Mouse (Mus musculus): ENCODE results near the gene Trabd2b. TPM values are rescaled to one million over a fixed set of nuclear protein-coding genes. Genes with fewer than 3 reads are reported as not detected.

Trabd2b gene
- polyA plus RNA-seq, 1 experiment from 2014 or later, result 0.97 TPM

DNA sequence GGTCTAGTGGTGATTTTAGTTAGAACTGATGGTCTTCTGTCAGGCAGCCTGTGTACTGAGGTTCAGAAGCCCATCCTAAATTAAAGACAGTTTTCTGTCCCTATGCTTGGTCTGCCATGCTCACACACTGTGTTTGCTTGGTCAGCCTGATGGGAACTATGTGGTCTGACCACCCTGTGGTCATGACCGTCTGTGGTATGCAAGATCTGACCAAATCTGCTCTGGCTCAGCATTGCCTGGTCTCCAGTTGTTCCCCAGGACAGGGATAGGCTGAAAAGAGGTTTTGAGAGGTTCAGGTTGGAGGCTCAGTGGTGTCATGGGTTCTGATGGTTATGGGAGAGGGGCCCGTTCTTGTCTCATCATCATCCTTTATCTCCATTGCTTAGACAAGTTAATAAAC is 13.6 kb downstream of the Trabd2b start:
- H3K36me3 ChIP-seq (ENCODE audit: control insufficient read depth, insufficient read depth, low read length), result no peaks in the 10 kb centered on the region
- peaks cover 7% of the 10 kb centered on the region; the same call in 1 of the 2 replicates for H3K4me1 ChIP-seq (ENCODE audit: control insufficient read depth, insufficient read depth, low read length)
- H3K4me2 ChIP-seq (ENCODE audit: low read depth, low read length), result no peak overlapping the region
- no peaks in the 10 kb centered on the region for H3K9me3 ChIP-seq (replicated peaks; ENCODE audit: control insufficient read depth, low read length)
- no peak for ATAC-seq (ENCODE audit: insufficient read depth, low FRiP score)
- WGBS, result 68% methylated on average over 2 of the region's 2 CpGs
- H3K9ac ChIP-seq (ENCODE audit: low read length), result no peak overlapping the region
- no peak overlapping the region for H3K27ac ChIP-seq (ENCODE audit: low read length)
- no peak overlapping the region for H3K4me3 ChIP-seq (replicated peaks; ENCODE audit: low read length)
- no peaks in the 10 kb centered on the region for H3K27me3 ChIP-seq (ENCODE audit: control insufficient read depth, insufficient read depth, low read length)

DNA sequence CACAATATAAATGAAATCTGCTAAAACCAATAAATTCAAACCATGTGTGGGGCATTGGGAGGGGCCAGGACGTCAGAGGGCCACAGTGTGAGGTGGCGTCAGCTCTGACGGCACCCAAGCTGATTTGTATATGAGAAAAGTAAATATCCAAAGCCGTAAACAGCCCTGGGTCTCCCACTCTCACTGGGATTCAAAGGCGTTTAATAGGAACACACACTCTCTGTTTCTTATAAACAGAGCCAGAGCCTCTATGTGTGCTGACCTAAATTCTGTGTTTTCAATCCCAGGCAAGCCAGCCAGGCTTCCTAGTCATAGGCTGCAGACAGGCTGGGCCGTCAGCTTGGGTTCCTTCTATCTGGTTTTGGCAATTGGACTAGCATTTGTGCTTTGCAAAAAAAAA is 16.6 kb downstream of the Trabd2b start:
- Histone ChIP-seq H3K9ac (ENCODE audit: low read length) (no peak overlapping the region), H3K4me1 (ENCODE audit: control insufficient read depth, insufficient read depth, low read length) (peaks cover 4% of the 10 kb centered on the region; the same call in 1 of the 2 replicates), H3K4me2 (ENCODE audit: low read depth, low read length) (no peak overlapping the region), H3K9me3 (replicated peaks; ENCODE audit: control insufficient read depth, low read length) (no peaks in the 10 kb centered on the region), H3K36me3 (ENCODE audit: control insufficient read depth, insufficient read depth, low read length) (no peaks in the 10 kb centered on the region), H3K4me3 (replicated peaks; ENCODE audit: low read length) (no peak overlapping the region), H3K27ac (ENCODE audit: low read length) (no peak overlapping the region), H3K27me3 (ENCODE audit: control insufficient read depth, insufficient read depth, low read length) (no peaks in the 10 kb centered on the region)
- no peak for ATAC-seq (ENCODE audit: insufficient read depth, low FRiP score)
- 38% methylated on average over 6 of the region's 6 CpGs for WGBS

DNA sequence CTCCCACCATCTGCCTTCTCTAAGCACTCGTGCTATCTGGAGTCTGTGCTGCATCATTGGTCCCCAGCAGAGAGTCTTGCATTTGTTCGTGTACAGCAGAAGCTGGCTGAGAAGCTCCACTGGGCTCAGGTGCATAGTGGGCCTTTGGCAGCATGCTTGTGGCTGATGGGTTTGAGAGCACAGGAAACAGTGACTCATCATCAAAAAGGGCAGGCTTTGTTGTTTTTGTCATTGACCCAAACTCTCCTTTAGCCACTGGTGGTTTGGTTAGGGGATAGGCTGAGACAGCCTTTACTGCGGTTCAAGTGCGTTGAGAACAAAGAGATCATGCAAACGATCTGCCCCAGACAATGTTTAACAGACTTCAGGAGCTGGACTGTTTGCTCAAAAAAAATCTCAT is 19.3 kb downstream of the Trabd2b start:
- H3K27me3 ChIP-seq (ENCODE audit: control insufficient read depth, insufficient read depth, low read length), result no peaks in the 10 kb centered on the region
- H3K9ac ChIP-seq (ENCODE audit: low read length), result no peak overlapping the region
- no peak for ATAC-seq (ENCODE audit: insufficient read depth, low FRiP score)
- no peak overlapping the region for H3K4me3 ChIP-seq (replicated peaks; ENCODE audit: low read length)
- H3K27ac ChIP-seq (ENCODE audit: low read length), result no peak overlapping the region
- no peak overlapping the region for H3K4me2 ChIP-seq (ENCODE audit: low read depth, low read length)
- H3K9me3 ChIP-seq (replicated peaks; ENCODE audit: control insufficient read depth, low read length), result no peaks in the 10 kb centered on the region
- peaks cover 4% of the 10 kb centered on the region; the same call in 1 of the 2 replicates for H3K4me1 ChIP-seq (ENCODE audit: control insufficient read depth, insufficient read depth, low read length)
- no peaks in the 10 kb centered on the region for H3K36me3 ChIP-seq (ENCODE audit: control insufficient read depth, insufficient read depth, low read length)
- WGBS, result 39% methylated on average over 5 of the region's 5 CpGs

DNA sequence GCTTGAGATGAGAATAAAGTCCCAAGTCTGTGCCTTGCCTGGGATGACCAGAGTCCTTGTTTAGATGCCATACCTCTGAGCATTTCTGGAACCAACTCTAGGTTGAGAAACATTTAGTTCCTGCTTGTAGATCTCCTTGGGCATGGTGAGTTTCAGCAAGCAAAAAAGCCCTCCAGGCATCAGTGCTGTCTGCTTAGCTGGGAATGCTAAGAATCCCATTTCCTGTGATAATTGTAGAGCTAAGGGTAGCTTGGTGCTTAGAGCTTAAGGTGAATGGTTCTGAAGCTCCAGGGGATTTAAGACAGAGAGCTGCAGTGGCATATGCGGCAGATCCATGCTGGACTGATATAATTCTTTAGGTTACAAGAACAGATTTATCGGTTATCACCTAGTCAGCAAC is 26.2 kb downstream of the Trabd2b start:
- ATAC-seq (ENCODE audit: insufficient read depth, low FRiP score), result no peak
- Histone ChIP-seq H3K4me3 (replicated peaks; ENCODE audit: low read length) (no peak overlapping the region), H3K4me1 (ENCODE audit: control insufficient read depth, insufficient read depth, low read length) (no peaks in the 10 kb centered on the region), H3K9me3 (replicated peaks; ENCODE audit: control insufficient read depth, low read length) (no peaks in the 10 kb centered on the region), H3K27ac (ENCODE audit: low read length) (no peak overlapping the region), H3K27me3 (ENCODE audit: control insufficient read depth, insufficient read depth, low read length) (no peaks in the 10 kb centered on the region), H3K4me2 (ENCODE audit: low read depth, low read length) (no peak overlapping the region), H3K36me3 (ENCODE audit: control insufficient read depth, insufficient read depth, low read length) (no peaks in the 10 kb centered on the region), H3K9ac (ENCODE audit: low read length) (no peak overlapping the region)
- 95% methylated on average over 2 of the region's 2 CpGs for WGBS

DNA sequence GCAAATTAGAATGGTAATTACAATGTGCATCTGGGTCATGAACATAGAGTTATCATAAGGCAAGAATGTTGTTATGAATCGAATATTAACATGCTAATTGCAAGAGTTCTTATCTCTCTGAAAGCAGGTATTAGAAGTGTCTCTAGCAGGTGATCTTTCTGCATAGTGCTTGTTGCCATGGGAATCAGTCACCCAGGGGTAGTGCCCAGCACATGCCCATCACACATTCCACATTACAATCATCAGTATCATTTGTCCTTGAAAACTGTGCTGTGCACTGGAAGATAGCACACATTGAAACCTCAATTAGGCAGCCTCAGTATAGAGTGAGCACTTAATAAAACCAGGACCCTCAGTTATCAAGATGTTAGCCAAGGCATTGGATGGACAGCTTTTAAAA is 26.9 kb downstream of the Trabd2b start:
- Histone ChIP-seq H3K4me1 (ENCODE audit: control insufficient read depth, insufficient read depth, low read length) (no peaks in the 10 kb centered on the region), H3K27ac (ENCODE audit: low read length) (no peak overlapping the region), H3K9me3 (replicated peaks; ENCODE audit: control insufficient read depth, low read length) (no peaks in the 10 kb centered on the region), H3K4me2 (ENCODE audit: low read depth, low read length) (no peak overlapping the region), H3K4me3 (replicated peaks; ENCODE audit: low read length) (no peak overlapping the region), H3K27me3 (ENCODE audit: control insufficient read depth, insufficient read depth, low read length) (no peaks in the 10 kb centered on the region), H3K36me3 (ENCODE audit: control insufficient read depth, insufficient read depth, low read length) (no peaks in the 10 kb centered on the region), H3K9ac (ENCODE audit: low read length) (no peak overlapping the region)
- ATAC-seq (ENCODE audit: insufficient read depth, low FRiP score), result no peak
- WGBS, result 83% methylated on average over 1 of the region's 1 CpGs

DNA sequence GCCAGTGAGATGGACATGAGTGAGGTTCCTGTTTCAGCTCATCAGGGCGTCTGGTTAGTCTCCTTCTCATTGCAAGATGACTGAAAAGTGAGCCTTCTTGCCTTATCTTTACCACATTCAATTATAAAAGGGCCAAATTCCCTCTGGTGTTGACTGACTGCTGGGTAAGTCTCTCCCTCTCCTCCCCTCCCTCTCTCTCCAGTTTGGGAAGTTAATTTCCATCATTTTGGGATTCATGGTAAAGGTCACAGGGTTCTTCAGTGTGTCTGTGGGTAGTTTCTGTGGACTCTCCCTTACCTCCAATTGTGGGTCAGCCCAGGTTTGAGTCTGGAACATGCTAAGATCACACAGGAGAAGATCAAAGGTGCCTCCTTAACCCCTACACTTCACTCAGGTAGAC is 28.2 kb downstream of the Trabd2b start:
- H3K9ac ChIP-seq (ENCODE audit: low read length), result no peak overlapping the region
- H3K27ac ChIP-seq (ENCODE audit: low read length), result no peak overlapping the region
- H3K4me3 ChIP-seq (replicated peaks; ENCODE audit: low read length), result no peak overlapping the region
- H3K9me3 ChIP-seq (replicated peaks; ENCODE audit: control insufficient read depth, low read length), result no peaks in the 10 kb centered on the region
- H3K4me2 ChIP-seq (ENCODE audit: low read depth, low read length), result no peak overlapping the region
- no peaks in the 10 kb centered on the region for H3K27me3 ChIP-seq (ENCODE audit: control insufficient read depth, insufficient read depth, low read length)
- no peaks in the 10 kb centered on the region for H3K36me3 ChIP-seq (ENCODE audit: control insufficient read depth, insufficient read depth, low read length)
- WGBS, result 39% methylated on average over 1 of the region's 1 CpGs
- H3K4me1 ChIP-seq (ENCODE audit: control insufficient read depth, insufficient read depth, low read length), result no peaks in the 10 kb centered on the region
- no peak for ATAC-seq (ENCODE audit: insufficient read depth, low FRiP score)

DNA sequence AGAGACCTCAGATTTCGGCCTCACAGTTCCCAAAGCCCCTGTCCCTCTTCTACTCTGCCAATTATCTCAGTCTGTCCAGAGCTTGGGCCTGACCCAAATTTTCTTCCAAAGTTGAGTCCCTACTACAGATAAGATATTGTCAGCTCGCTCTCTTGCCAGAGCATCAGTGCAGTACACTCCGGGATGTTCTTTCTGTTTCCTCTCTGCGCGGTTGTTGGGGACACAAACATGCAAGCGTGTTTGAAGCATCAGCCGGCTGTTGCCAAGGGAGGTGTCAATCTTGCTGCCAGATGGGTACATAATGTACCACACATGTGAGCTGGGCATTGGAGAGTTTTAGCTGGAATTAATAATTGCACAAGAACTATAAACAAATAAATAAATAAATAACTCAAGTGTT is 28.9 kb downstream of the Trabd2b start:
- Histone ChIP-seq H3K4me1 (ENCODE audit: control insufficient read depth, insufficient read depth, low read length) (no peaks in the 10 kb centered on the region), H3K4me3 (replicated peaks; ENCODE audit: low read length) (no peak overlapping the region), H3K27me3 (ENCODE audit: control insufficient read depth, insufficient read depth, low read length) (no peaks in the 10 kb centered on the region), H3K9me3 (replicated peaks; ENCODE audit: control insufficient read depth, low read length) (no peaks in the 10 kb centered on the region), H3K27ac (ENCODE audit: low read length) (no peak overlapping the region), H3K4me2 (ENCODE audit: low read depth, low read length) (no peak overlapping the region), H3K36me3 (ENCODE audit: control insufficient read depth, insufficient read depth, low read length) (no peaks in the 10 kb centered on the region), H3K9ac (ENCODE audit: low read length) (no peak overlapping the region)
- 76% methylated on average over 7 of the region's 7 CpGs for WGBS
- ATAC-seq (ENCODE audit: insufficient read depth, low FRiP score), result no peak

DNA sequence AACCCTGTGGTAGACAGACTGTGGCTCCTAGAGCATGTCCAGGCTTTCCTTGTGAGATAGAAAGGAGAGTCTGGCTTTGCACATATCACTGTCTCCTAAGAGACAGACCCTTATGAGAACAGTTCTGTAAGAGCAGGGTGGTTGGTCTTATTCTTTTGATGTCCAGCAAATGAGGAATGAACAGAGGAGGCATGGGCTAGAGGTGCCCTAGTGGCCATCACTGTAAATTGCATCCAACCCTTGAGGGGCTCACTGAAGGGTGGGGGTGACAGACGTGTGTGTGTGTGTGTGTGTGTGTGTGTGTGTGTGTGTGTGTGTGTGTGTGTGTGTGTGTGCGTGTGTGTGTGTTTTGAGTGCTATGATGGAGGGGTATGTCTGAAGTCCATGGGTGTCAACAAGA is 32.2 kb downstream of the Trabd2b start:
- H3K9ac ChIP-seq (ENCODE audit: low read length), result no peak overlapping the region
- no peaks in the 10 kb centered on the region for H3K36me3 ChIP-seq (ENCODE audit: control insufficient read depth, insufficient read depth, low read length)
- 59% methylated on average over 2 of the region's 2 CpGs for WGBS
- no peaks in the 10 kb centered on the region for H3K9me3 ChIP-seq (replicated peaks; ENCODE audit: control insufficient read depth, low read length)
- H3K4me2 ChIP-seq (ENCODE audit: low read depth, low read length), result no peak overlapping the region
- no peak overlapping the region for H3K4me3 ChIP-seq (replicated peaks; ENCODE audit: low read length)
- no peaks in the 10 kb centered on the region for H3K4me1 ChIP-seq (ENCODE audit: control insufficient read depth, insufficient read depth, low read length)
- no peak overlapping the region for H3K27ac ChIP-seq (ENCODE audit: low read length)
- no peak; the same call in 1 of the 2 replicates for ATAC-seq (ENCODE audit: insufficient read depth, low FRiP score)
- no peaks in the 10 kb centered on the region for H3K27me3 ChIP-seq (ENCODE audit: control insufficient read depth, insufficient read depth, low read length)

DNA sequence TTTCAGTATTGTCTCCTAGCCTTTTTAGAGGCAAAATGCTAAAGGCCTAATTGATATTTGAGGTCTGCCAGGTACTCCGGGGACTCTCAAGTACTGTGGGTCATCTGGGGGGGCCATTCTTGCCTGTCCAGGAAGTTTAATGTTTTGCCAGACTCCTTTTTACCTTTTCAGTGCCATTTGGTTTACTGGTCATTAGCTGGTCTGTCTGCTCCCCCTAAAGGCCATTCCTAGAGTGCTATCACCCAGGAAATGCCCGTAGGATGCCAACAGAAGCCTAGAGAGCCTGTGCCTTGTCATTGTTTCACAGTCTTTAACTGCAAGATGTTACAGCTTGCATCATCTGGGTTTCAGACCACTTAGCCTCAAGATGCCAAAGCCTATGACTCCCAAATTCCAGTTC is 35.7 kb downstream of the Trabd2b start:
- no peak overlapping the region for H3K4me2 ChIP-seq (ENCODE audit: low read depth, low read length)
- H3K4me3 ChIP-seq (replicated peaks; ENCODE audit: low read length), result no peak overlapping the region
- no peak overlapping the region for H3K9ac ChIP-seq (ENCODE audit: low read length)
- WGBS, result 51% methylated on average over 2 of the region's 2 CpGs
- no peak for ATAC-seq (ENCODE audit: insufficient read depth, low FRiP score)
- no peaks in the 10 kb centered on the region for H3K9me3 ChIP-seq (replicated peaks; ENCODE audit: control insufficient read depth, low read length)
- H3K36me3 ChIP-seq (ENCODE audit: control insufficient read depth, insufficient read depth, low read length), result no peaks in the 10 kb centered on the region
- no peak overlapping the region for H3K27ac ChIP-seq (ENCODE audit: low read length)
- H3K4me1 ChIP-seq (ENCODE audit: control insufficient read depth, insufficient read depth, low read length), result no peaks in the 10 kb centered on the region
- no peaks in the 10 kb centered on the region for H3K27me3 ChIP-seq (ENCODE audit: control insufficient read depth, insufficient read depth, low read length)

DNA sequence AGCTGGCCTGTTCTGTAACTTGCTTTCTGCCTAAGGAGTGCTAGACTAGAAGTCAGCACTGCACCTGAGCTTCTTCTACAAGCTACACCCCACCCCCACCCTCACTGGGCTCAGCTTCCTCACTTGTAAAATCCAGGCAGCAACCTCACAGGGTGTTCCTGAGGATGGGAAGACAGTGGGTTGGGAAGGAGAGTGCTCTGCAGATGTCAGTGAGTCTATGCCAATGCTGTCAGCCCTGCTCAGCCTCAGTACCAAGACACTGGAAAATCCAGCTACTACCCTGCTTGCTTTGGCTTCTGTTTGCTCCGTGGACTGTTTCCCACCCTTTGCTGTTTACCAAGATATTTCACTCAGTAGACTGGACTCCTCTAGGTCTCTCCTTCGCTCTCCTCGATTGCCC is 36.1 kb downstream of the Trabd2b start:
- Histone ChIP-seq H3K4me3 (replicated peaks; ENCODE audit: low read length) (no peak overlapping the region), H3K9ac (ENCODE audit: low read length) (no peak overlapping the region), H3K9me3 (replicated peaks; ENCODE audit: control insufficient read depth, low read length) (no peaks in the 10 kb centered on the region), H3K4me1 (ENCODE audit: control insufficient read depth, insufficient read depth, low read length) (no peaks in the 10 kb centered on the region), H3K27ac (ENCODE audit: low read length) (no peak overlapping the region), H3K4me2 (ENCODE audit: low read depth, low read length) (no peak overlapping the region), H3K27me3 (ENCODE audit: control insufficient read depth, insufficient read depth, low read length) (no peaks in the 10 kb centered on the region), H3K36me3 (ENCODE audit: control insufficient read depth, insufficient read depth, low read length) (no peaks in the 10 kb centered on the region)
- no peak for ATAC-seq (ENCODE audit: insufficient read depth, low FRiP score)
- WGBS, result 76% methylated on average over 3 of the region's 3 CpGs

Data from stomach, embryonic 16.5 days (tissue).